Mouse (Mus musculus): ENCODE data around the gene Grik2. TPM values are rescaled to one million over a fixed set of nuclear protein-coding genes. Genes with fewer than 3 reads are reported as not detected.

Grik2 gene
- under 1 TPM; 0.16 to 0.17 TPM for total RNA-seq (2021)
- long read RNA-seq, experiment 1 = 0 reads
- long read RNA-seq, experiment 2 = 0 reads

- no peak for DNase-seq (ENCODE audit: low spot score)
These were observed at the start of gene Grik2 for GRCm38 (mm10) chr10:49788381-49788906. Gene Grik2 (minus strand): TSS chr10:49788766.

- no peak for DNase-seq (ENCODE audit: low spot score)
These were observed 45.8 kb upstream of the Grik2 start for GRCm38 (mm10) chr10:49834392-49834791.

DNA sequence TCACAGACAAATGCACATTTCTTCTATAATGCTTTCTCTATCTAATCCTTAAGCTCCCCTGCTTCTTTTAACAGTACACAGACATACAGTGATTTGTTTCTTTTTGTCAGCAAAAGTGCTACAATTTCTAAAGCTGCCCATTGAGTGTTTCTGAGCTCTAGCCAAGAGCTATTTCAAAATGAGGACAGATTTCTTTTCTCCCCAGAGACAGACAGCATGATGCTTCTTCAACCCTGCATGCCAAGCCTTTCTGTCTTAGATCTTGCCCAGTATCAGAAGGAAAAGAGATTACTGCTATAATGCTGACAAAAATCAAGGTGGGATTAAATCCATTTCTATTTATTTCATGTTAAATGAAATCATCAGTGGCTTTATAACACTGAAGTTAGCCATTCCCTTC, 18.7 kb upstream of the Grik2 start:
- no peak for DNase-seq (ENCODE audit: low spot score)

DNA sequence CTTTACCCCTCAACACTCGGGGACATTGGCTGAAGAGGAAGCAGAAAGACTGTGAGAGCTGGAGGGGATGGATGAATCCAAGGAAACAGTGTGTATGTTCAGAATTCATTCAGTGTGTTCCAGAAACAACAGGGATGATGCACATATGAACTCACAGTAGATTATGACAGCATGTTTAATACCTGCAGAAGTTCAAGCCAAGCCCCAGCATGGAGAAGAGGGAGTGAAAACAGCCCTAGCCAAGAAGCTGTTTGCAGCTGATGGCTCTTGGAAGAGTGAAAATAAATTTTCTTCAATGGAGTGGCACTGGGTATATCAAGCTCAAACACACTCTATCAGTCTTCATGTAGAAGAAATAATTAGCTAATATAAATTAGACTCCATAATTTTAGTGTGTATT, 12.4 kb upstream of the Grik2 start:
- DNase-seq (ENCODE audit: low spot score) = no peak

DNA sequence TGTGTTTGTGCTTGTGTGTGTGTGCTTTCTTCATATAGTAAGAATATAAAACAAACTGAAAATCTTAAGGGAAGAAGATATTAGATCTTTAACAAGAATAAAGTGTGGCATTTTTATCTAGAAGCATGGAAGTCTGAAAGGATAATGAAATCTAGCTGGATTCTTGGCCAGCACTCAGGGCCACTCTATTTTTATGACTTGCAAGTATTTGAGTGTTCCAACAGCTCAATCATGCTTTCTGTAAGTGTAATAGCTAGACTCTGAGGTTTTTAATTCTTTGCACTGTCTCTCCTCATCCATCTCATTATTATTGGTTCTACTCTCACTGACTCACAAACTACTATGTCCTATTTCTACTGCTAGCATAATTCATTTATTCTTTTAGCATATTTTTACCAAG, 5.6 kb upstream of the Grik2 start:
- DNase-seq (ENCODE audit: low spot score) = no peak

GRCm38 (mm10) chr10:49790326-49790725, 1.8 kb upstream of the Grik2 start:
- DNase-seq (ENCODE audit: low spot score) = no peak

DNA sequence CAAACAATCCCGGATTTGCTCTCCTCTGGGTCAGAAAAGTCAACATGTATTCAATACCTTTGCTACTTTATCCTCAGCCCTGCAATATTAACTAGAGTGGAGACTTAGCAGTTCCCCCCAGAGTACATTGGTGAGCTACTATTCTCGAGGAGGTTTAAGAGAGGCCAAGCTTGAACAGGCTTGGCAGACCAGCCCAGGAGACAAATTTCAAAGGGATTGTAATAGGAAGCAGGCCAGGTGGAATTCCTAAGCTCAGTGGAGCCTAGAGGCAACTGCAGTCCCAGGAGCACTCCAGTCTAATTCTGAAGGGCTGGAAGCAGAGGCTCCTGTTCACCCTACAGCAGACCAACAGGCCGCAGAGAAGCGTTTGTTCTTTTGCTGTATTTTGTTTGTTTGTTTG, 1.1 kb upstream of the Grik2 start:
- DNase-seq (ENCODE audit: low spot score) = no peak

DNA sequence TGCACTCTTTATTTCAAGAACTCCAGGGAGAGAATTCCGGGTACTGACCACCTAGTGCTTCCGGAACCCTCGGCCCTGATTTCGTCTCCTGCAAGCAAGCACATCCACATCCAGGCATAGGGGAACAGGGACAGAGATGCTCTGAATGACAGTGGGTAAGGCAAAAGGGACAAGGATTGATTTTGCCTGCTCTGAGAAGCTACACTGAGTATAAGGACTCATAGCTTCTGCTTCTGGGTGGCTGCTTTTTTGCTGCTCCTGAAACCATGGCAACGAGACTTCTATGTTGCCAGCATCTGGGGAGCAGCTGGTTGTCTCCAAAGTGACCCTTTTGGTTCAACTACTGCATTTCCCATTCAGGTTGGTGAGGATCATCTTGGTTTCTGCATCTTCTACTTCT, 348 bp upstream of the Grik2 start:
- DNase-seq (ENCODE audit: low spot score) = no peak

- no peak for DNase-seq (ENCODE audit: low spot score)
These were observed 1.9 kb downstream of the Grik2 start for GRCm38 (mm10) chr10:49786630-49787029.

DNA sequence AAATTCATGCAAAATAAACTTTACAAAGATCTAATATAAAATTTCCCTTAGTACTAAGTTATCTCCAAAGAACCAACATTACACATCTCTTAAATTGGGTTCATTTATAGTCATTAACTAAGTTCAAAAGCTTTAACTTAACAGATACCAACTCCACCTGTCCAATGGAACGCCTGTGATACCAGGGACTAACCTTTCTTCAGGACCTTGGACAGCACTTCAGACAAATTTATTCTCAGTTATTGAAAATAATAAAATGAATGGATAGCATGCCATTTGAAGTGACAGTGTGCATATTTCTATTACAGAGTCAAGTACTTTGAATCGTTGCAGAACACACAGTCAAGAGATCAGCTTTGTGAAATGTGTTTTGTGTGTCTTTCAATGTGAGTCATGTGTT, 3.1 kb downstream of the Grik2 start:
- no peak for DNase-seq (ENCODE audit: low spot score)

- no peak for DNase-seq (ENCODE audit: low spot score)
These were observed 3.7 kb downstream of the Grik2 start for GRCm38 (mm10) chr10:49784831-49785230.

DNA sequence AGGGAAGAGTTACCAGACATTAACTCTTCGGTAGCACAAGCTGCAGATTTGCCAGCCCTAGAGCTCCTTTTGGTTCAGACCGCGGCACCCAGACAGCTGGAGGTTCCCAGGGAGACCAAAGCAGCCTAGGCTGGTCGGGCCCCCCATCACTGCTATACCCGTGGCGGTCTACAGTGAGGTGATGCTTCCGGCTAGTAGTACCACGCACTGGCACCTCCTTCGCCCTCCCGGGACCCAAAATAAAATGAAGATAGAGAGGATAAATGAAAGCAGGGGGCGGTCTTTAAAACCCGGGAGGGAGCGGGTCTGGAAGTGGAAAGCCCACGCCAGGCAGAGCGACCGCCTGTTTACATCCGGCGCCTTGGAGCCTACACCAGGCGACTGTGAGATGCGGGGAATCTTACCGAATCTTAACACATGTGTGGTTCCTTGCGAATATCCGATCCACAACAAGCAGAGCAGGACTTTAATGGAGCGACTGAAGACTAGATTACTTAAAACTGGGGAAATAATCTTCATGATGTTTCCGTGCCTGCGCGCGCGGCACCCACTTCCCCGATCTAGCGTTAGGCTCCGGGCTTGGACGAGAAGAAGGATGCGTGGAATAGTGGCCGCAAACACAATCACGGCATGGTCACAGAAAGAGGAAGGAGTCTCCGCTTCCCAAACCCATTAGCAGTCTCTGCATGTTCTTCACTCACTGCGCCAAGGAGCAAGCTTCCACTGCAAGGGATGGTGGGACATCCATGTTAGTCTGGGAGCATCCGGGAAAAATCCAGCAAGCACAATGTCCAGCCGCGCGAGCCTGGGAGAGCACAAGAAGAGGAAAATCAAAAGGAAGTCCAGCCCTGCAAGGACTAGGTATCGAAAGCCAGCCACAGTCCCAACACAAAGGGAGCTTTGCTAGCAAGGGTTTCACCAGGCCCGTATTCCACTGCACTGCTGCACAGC, 5.5 kb downstream of the Grik2 start:
- no peak for DNase-seq (ENCODE audit: low spot score)

- no peak for DNase-seq (ENCODE audit: low spot score)
These were observed 6.5 kb downstream of the Grik2 start for GRCm38 (mm10) chr10:49782061-49782460.

GRCm38 (mm10) chr10:49780430-49780829, 8.1 kb downstream of the Grik2 start:
- no peak for DNase-seq (ENCODE audit: low spot score)

- no peak for DNase-seq (ENCODE audit: low spot score)
These were observed 19.7 kb downstream of the Grik2 start for GRCm38 (mm10) chr10:49768897-49769296.

- no peak for DNase-seq (ENCODE audit: low spot score)
These were observed 21.0 kb downstream of the Grik2 start for GRCm38 (mm10) chr10:49767556-49767955.

- DNase-seq (ENCODE audit: low spot score) = no peak
These were observed 26.0 kb downstream of the Grik2 start for GRCm38 (mm10) chr10:49762607-49763006.

- no peak for DNase-seq (ENCODE audit: low spot score)
These were observed 36.8 kb downstream of the Grik2 start for GRCm38 (mm10) chr10:49751769-49752168.

- DNase-seq (ENCODE audit: low spot score) = no peak
These were observed 56.7 kb downstream of the Grik2 start for GRCm38 (mm10) chr10:49731841-49732240.

GRCm38 (mm10) chr10:49723706-49724105, 64.9 kb downstream of the Grik2 start:
- DNase-seq (ENCODE audit: low spot score) = no peak

GRCm38 (mm10) chr10:49716856-49717255, 71.7 kb downstream of the Grik2 start:
- no peak for DNase-seq (ENCODE audit: low spot score)

- no peak for DNase-seq (ENCODE audit: low spot score)
These were observed 78.8 kb downstream of the Grik2 start for GRCm38 (mm10) chr10:49709748-49710147.

DNA sequence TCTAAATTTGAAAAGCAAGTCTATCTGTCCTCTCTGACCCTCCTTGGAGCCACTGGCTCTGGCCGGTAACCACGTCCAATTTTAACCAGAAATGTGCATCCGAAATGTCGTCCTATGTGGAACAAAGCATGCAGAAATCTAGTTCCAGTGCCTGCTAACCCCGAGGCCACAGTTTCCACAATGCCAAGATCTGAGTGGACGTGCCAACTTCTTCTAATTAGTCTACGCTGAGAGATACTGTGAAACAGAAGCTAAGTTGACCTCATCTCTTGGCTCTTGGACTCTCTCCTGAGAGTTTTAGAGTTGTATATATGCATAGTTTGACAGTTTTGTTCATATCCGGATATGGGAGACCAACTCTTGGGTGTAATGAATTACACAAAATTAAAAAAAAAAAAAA, 84.1 kb downstream of the Grik2 start:
- no peak for DNase-seq (ENCODE audit: low spot score)

Data from gastrocnemius, adult 18-20 months (tissue).